Mouse (Mus musculus) intestine, embryonic 14.5 days (tissue): ENCODE results near the gene Gatad2b. TPM values are rescaled to one million over a fixed set of nuclear protein-coding genes. Genes with fewer than 3 reads are reported as not detected.
A peak's percentile ranks its signal among the peaks of the same experiment; 100 is the strongest.

Source experiments
- ATAC-seq: fragments of 200-750 bp; cut with Nextera tagmentation; replicated peaks from 2 replicates; pipeline ENCODE4 v1.8.0; 2017; ENCODE audit warnings: low read depth, moderate number of reproducible peaks, moderate TSS enrichment, moderate library complexity; ENCODE audit not compliant: low FRiP score, low TSS enrichment
- DNase-seq: peaks from one replicate; pipeline ENCODE4 v3.0.0-alpha.2; 2018; ENCODE audit warnings: low spot score
- H3K27ac ChIP-seq: fragments of 300-500 bp; sonication (generic); 2 replicates; pipeline ENCODE4 v1.5.1; 2014; ENCODE audit warnings: low read depth, mild to moderate bottlenecking, control low read depth
- H3K27me3 ChIP-seq: fragments of 300-500 bp; sonication (generic); replicated peaks from 2 replicates; pipeline ENCODE4 v1.6.1; 2014; ENCODE audit warnings: low read length, control low read depth; ENCODE audit not compliant: control insufficient read depth, insufficient read depth
- H3K36me3 ChIP-seq: fragments of 300-500 bp; sonication (generic); 2 replicates; pipeline ENCODE4 v1.6.1; 2014; ENCODE audit warnings: low read length, control low read depth; ENCODE audit not compliant: control insufficient read depth, insufficient read depth
- H3K4me1 ChIP-seq: fragments of 300-500 bp; sonication (generic); replicated peaks from 2 replicates; pipeline ENCODE4 v1.6.1; 2014; ENCODE audit warnings: low read length, control low read depth, mixed read lengths; ENCODE audit not compliant: control insufficient read depth, insufficient read depth
- H3K4me2 ChIP-seq: fragments of 300-500 bp; sonication (generic); 2 replicates; pipeline ENCODE4 v1.6.1; 2014; ENCODE audit warnings: low read length
- H3K4me3 ChIP-seq: fragments of 300-500 bp; sonication (generic); 2 replicates; pipeline ENCODE4 v1.5.1; 2014; ENCODE audit warnings: low read depth, low read length, control low read depth, mixed read lengths
- H3K9ac ChIP-seq: fragments of 300-500 bp; sonication (generic); 2 replicates; pipeline ENCODE4 v1.6.1; 2014; ENCODE audit warnings: mild to moderate bottlenecking, low read length
- H3K9me3 ChIP-seq: fragments of 300-500 bp; sonication (generic); 2 replicates; pipeline ENCODE4 v1.6.1; 2016; ENCODE audit warnings: low read length, control low read depth; ENCODE audit not compliant: control insufficient read depth
- WGBS: fragments of 180-500 bp; shearing (Covaris S2); extraction: QIAGEN DNeasy Blood & Tissue Kit; methylation state at CpG from one replicate; pipeline ENCODE4 v1.1.7; 2014; 5-methylcytosine and 5-hydroxymethylcytosine counted together
- polyA plus RNA-seq: library from polyadenylated mRNA; unstranded; fragments of >200 nt; fragmentation: Nextera tagmentation; extraction: Ambion mirVana; gene quantifications from 2 replicates; pipeline ENCODE4 v1.2.1, GENCODE M21; 2014

Gene Gatad2b
- polyA plus RNA-seq, 1 experiment from 2014 or later, result 16.0 TPM

GRCm38 (mm10) chr3:90263121-90263771 is 29.7 kb upstream of the Gatad2b start:
- WGBS, result 91% methylated on average over 5 of the region's 5 CpGs
- Histone ChIP-seq H3K4me3 (no peak overlapping the region), H3K9ac (no peak overlapping the region), H3K27ac (no peak overlapping the region), H3K27me3 (no peaks in the 10 kb centered on the region), H3K9me3 (no peaks in the 10 kb centered on the region), H3K36me3 (peaks cover 56% of the 10 kb centered on the region), H3K4me2 (no peak overlapping the region), H3K4me1 (peaks cover 10% of the 10 kb centered on the region)
- no peak for ATAC-seq
- no peak for DNase-seq

GRCm38 (mm10) chr3:90264687-90265033 is 28.3 kb upstream of the Gatad2b start:
- no peak for DNase-seq
- WGBS, result 31% methylated on average over 10 of the region's 10 CpGs
- H3K27me3 ChIP-seq, result no peaks in the 10 kb centered on the region
- H3K4me3 ChIP-seq, result peak overlapping the region; percentile 78
- peak overlapping the region; percentile 79 for H3K4me2 ChIP-seq
- peak overlapping the region; percentile 97; the same call in 1 of the 2 replicates for H3K27ac ChIP-seq
- peaks cover 10% of the 10 kb centered on the region for H3K4me1 ChIP-seq
- peak overlapping the region; percentile 86; the same call in 1 of the 2 replicates for H3K9ac ChIP-seq
- peaks cover 47% of the 10 kb centered on the region for H3K36me3 ChIP-seq
- no peaks in the 10 kb centered on the region for H3K9me3 ChIP-seq
- ATAC-seq, result no peak

DNA sequence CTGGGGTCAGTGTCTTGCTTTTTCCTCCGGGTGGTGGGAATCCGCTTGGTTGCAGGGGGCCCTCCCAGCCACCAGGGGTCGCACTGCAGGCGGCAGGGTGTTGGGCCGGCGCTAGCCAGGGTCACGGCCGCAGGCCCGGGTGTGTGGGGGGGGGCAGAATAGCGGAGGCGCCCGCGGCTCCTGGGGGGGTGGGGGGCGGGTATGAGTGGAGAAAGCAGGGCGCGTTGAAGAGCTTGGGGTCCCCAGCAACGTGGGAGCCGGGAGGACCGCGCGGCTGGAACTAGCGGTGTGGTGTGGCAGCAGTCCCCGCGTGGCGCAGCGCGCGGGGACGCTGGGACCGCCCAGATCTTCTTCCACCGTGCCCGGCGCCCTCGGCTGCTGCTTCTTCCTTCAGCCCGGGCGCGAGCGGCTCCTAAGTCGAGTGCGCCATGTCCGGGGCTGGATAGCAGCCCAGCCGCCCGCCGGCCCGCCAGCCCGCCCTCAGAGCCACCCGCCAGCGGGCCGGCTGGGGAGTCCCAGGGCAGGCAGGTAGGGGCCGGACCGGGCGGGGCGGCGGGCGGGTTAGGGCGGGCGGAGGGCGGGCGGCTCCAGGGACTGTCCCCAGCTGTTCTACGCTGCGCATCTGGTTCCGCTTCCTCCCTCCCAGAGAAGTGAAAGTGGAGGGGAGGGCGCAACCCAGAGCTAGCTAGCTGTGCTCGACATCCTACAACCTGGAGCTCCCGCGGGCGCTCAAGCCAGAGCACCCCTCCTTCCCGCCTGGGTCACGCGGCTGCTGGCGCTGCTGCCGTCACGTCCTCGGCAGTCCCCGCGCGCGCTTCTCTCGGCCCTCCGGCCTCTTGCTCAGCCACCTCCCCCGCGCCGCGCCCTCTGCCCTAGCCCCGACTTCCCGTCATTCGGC is 27.7 kb upstream of the Gatad2b start, which contains the start of gene Dennd4b:
Gene Dennd4b (plus strand): TSS at position 152 of the 898 bp plus-strand sequence.
- peaks cover 46% of the 10 kb centered on the region for H3K36me3 ChIP-seq

DNA sequence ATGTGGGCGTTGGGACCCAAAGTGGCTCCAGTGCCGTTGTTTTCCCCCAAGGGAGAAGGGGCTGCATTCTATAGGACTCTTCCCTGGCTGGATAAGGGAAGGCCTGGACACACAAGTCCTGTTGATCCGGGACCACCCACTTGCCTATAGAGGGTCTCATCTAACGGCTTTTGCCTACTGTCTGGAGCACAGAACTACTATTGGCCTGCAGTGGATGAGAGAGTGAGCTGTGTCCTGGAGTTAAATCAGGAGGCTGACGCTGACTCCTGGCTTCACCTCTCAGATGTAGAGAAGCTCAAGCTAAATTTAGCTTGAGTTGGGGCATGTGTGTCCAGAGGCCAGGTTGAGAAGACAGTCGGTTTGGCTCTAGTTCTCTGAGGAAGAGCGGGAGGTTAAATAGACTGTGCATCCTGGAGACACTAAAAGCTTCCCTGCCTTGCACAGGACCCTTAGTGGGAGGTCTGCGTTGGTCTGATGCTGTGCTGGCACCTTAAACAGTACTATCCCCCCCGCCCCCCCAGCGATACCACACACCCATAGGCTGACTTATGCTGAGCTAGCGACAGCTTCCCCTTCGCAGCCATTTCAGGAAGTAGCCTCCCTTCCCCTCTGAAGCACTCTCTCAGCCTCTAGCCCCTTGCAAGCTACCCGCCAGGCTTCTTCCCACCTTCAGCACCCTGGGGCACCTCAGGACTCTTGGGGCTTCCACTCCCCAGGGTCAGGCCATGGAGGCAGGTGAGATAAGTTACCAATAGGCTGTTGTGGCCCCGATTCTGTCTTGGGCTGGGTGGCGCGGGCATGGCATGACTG is 26.8 kb upstream of the Gatad2b start:
- no peaks in the 10 kb centered on the region for H3K9me3 ChIP-seq
- DNase-seq, result peak; percentile 53
- H3K4me1 ChIP-seq, result peaks cover 10% of the 10 kb centered on the region
- H3K27ac ChIP-seq, result peak overlapping the region; percentile 97
- H3K9ac ChIP-seq, result peak overlapping the region; percentile 86
- ATAC-seq, result peak; percentile 36
- 24% methylated on average over 16 of the region's 16 CpGs for WGBS
- peak overlapping the region; percentile 79 for H3K4me2 ChIP-seq
- H3K27me3 ChIP-seq, result no peaks in the 10 kb centered on the region
- H3K4me3 ChIP-seq, result peak overlapping the region; percentile 78
- peaks cover 46% of the 10 kb centered on the region for H3K36me3 ChIP-seq

More for the DNA sequence above, 27.7 kb upstream of the Gatad2b start, which contains the start of gene Dennd4b:
- no peaks in the 10 kb centered on the region for H3K9me3 ChIP-seq
- WGBS, result under 1% methylated on average over 71 of the region's 87 CpGs
- ATAC-seq (peak; percentile 92), DNase-seq (peak; percentile 96)
- peak within 1 kb of the TSS; percentile 86 for H3K9ac ChIP-seq
- peak within 1 kb of the TSS; percentile 97 for H3K27ac ChIP-seq
- peak within 1 kb of the TSS; percentile 78 for H3K4me3 ChIP-seq
- H3K4me2 ChIP-seq, result peak within 1 kb of the TSS; percentile 79
- peaks cover 10% of the 10 kb centered on the region for H3K4me1 ChIP-seq
- H3K27me3 ChIP-seq, result no peaks in the 10 kb centered on the region

DNA sequence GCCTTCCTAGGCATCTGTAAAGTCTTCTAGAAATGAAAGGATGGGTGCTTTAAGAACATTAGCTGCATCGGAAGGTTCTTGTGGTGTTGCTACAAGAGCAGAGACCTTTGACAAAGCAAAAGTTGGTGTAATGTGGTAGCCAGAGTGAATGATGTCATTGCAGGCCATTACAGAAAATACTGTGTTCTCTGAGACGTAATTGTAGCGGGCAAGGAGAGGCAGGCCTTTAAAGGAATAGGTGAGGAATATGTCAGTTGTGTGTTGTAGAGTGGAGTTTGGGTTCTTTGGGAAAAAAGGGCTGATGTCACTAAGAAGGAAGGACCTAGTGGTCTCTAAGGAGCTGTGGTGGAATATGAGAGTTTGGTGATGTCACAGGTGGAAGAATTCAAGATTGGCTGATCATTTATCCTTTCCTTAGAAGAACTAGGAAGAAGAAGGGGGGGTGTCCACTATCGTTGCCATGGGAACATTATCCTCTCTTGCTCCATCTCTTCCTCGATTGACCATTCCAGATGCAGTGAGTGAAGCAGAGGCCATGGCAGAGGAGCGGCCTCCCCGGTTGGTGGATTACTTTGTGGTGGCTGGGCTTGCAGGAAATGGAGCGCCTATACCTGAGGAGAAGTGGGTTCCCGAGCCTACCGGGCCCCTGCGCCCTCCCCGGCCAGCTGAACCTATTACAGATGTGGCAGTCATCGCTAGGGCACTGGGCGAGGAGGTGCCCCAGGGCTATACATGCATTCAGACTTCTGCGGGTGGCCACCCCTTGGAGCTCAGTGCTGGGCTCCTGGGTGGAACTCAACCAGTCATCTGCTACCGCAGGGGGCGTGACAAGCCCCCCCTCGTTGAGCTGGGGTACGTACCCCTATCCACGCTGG is 25.8 kb upstream of the Gatad2b start:
- Histone ChIP-seq H3K4me2 (no peak overlapping the region; the same call in 1 of the 2 replicates), H3K4me3 (peak overlapping the region; percentile 78; the same call in 1 of the 2 replicates), H3K4me1 (peaks cover 10% of the 10 kb centered on the region), H3K36me3 (peaks cover 38% of the 10 kb centered on the region), H3K27ac (peak overlapping the region; percentile 97; the same call in 1 of the 2 replicates), H3K9me3 (no peaks in the 10 kb centered on the region), H3K9ac (0 out of 2 replicates have a peak overlapping the region, but pooled peaks have one; percentile 10), H3K27me3 (no peaks in the 10 kb centered on the region)
- 94% methylated on average over 20 of the region's 20 CpGs for WGBS
- ATAC-seq (no peak), DNase-seq (no peak)

DNA sequence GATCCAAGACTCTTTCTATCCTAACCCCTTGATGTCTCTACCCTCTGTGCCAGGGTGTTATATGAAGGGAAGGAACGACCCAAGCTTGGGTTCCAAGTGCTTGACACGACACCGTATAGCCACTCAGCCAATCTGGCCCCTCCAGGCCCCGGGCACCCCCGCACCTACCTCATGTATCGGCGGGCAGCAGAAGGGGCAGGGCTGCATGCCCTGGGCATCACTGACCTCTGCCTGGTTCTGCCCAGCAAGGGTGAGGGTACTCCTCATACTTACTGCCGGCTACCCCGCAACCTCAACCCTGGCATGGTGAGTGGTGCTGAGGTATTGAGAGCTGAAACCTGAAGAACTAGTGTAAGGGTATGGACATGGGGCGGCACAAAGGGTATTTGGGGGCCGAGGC is 24.8 kb upstream of the Gatad2b start:
- Histone ChIP-seq H3K27me3 (no peaks in the 10 kb centered on the region), H3K36me3 (peaks cover 31% of the 10 kb centered on the region), H3K4me3 (no peak overlapping the region), H3K9me3 (no peaks in the 10 kb centered on the region), H3K4me1 (peaks cover 10% of the 10 kb centered on the region), H3K27ac (no peak overlapping the region), H3K4me2 (no peak overlapping the region), H3K9ac (no peak overlapping the region)
- 90% methylated on average over 11 of the region's 11 CpGs for WGBS
- ATAC-seq (no peak), DNase-seq (no peak)

DNA sequence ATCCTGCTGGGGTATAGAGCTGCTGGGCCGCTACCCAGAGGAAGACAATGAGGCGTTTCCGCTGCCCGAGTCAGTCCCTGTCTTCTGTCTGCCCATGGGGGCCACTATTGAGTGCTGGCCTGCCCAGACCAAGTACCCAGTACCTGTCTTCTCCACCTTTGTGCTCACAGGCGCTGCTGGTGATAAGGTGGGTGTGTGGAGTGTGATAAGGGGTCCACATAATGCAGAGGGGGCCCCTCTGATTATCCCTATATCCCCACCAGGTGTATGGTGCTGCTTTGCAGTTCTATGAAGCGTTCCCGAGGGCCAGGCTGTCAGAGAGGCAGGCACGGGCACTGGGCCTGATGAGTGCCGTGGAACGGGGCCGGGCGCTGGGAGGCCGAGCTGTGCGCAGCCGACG is 24.0 kb upstream of the Gatad2b start:
- WGBS, result 87% methylated on average over 16 of the region's 16 CpGs
- Histone ChIP-seq H3K9me3 (no peaks in the 10 kb centered on the region), H3K36me3 (peaks cover 30% of the 10 kb centered on the region), H3K4me3 (no peak overlapping the region), H3K4me2 (no peak overlapping the region), H3K9ac (no peak overlapping the region), H3K4me1 (peaks cover 10% of the 10 kb centered on the region), H3K27me3 (no peaks in the 10 kb centered on the region), H3K27ac (no peak overlapping the region)
- DNase-seq (no peak), ATAC-seq (no peak)
